Mouse (Mus musculus) liver, adult 2 months (tissue): ENCODE data around the gene Adamts5.

Experiments
- CTCF ChIP-seq: fragments of 200-500 bp; IDR thresholded peaks from 2 replicates; pipeline ENCODE4 v1.5.1; 2011; ENCODE audit warnings: low read depth, low read length, control low read depth
- POLR2A ChIP-seq: fragments of 200-500 bp; IDR thresholded peaks from 2 replicates; pipeline ENCODE4 v1.6.1; 2011; ENCODE audit warnings: low read length, control low read depth; ENCODE audit not compliant: insufficient read depth; ENCODE audit errors: extremely low read depth

- TF ChIP-seq CTCF (no peak), POLR2A (no peak)
Observed at GRCm38 (mm10) chr16:85887289-85888051, 14.2 kb downstream of the Adamts5 start.
